Mouse (Mus musculus) myocyte (in vitro differentiated cells): ENCODE data around the gene Erbb2.

Experiments used
- MYOD1 ChIP-seq, 3 experiments: IDR thresholded peaks; one replicate each; pipeline ENCODE4 v1.6.1; 2011; ENCODE audit warnings: control low read depth in 2 of 3, low read depth in 2 of 3, mild to moderate bottlenecking in 2 of 3, moderate library complexity in 1 of 3; ENCODE audit not compliant: insufficient read length in 2 of 3, control insufficient read depth in 1 of 3
- POLR2A ChIP-seq: IDR thresholded peaks from one replicate; pipeline ENCODE4 v1.6.1; 2011; ENCODE audit warnings: low read depth, mild to moderate bottlenecking, control low read depth, moderate library complexity; ENCODE audit not compliant: insufficient read length

DNA sequence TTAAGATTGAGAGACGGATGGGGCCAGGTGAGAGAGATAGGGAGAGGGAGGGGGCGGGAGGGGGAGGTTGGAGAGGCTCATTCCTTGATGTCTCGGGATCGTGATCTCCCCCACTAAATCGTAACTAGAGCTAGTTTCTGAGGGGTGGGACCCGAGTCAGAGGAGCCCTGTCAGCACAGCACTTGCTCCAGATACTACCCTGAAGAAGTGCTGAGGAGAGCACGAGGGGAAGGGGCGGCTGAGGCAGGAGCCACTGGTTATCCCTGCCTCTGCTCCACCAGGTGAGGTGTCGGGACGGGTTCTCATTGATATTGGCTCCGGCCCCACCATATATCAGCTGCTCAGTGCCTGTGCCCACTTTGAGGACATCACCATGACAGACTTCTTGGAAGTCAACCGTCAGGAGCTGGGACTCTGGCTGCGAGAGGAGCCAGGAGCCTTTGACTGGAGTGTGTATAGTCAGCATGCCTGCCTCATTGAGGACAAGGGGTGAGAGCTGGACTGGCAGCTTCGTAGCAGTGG, 25.2 kb upstream of the Erbb2 start:
- TF ChIP-seq MYOD1 (IDR thresholded peaks at IDR 0.05; ENCODE audit: control insufficient read depth in 1 of 3, insufficient read length in 2 of 3, low read depth in 2 of 3) (no peak), POLR2A (no peak)
